Mouse (Mus musculus): Measurements from ENCODE around the gene Cyp2j7.
"Not testable (repeated sequence)": the region's sequence is repeated elsewhere in the genome, so short reads cannot be mapped to it uniquely, and the experiment has no call there.

Cyp2j7 gene

DNA sequence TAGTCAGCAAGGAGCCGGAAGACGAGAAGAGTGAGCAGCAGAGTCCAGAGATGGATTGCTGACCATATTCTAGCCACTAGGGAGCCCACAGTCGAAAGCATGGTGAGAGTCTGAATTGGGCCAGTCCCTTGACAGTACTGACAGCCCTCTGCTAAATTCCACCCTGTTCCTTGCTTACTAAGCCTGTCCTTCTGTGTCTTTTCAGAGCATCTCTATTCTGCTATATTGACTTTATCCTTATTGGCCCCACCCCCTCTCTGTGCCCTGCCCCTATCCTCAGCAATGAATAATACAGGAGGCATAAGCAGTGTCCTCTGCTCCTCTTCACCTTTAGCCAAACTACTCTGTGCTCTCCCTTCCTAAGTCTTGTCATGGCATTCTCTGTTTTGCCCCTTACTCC lies at the start of gene Cyp2j7:
Cyp2j7 (minus strand) TSS at position 101 of the 400 bp plus-strand sequence.
- DNase-seq (ENCODE audit: low spot score) = no peak

DNA sequence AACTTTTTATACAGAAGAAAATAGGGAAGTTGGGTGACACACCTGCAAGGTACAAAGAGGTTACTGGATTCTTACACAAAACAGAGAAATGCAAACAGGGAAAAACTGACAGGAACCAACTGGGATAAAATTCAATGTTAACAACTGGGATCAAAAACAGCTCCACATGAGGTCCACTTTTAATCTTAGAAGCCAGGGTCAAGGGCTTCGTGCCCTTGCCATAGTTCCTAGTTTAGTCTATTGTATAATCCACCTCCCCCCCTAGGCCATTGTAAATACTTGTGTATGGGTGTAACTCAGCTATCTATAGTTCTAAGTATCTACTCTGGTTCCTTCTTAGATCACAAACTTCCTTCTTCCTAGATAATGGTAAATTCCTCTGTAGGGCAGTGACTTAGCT lies 40.4 kb upstream of the Cyp2j7 start:
- not testable (repeated sequence) for DNase-seq (ENCODE audit: low spot score)

DNA sequence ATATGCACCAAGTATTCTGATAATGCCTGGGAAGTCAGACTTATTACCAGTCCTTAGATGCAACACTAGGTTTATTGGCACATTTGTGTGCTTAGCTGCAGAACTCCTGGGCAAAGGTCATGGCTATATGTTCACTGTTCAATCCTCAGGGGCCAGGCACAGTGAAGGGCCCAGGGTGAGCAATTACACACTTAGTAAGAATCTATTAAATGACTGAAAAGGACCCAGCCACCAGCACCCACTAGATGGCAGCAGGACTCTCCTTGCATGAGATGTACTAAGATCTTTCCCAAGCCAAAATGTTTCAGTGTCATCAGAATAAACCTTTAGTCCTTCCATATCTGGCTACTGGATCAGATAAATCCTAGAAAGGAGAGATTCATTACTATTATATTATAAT lies 37.4 kb upstream of the Cyp2j7 start:
- no peak for DNase-seq (ENCODE audit: low spot score)

DNA sequence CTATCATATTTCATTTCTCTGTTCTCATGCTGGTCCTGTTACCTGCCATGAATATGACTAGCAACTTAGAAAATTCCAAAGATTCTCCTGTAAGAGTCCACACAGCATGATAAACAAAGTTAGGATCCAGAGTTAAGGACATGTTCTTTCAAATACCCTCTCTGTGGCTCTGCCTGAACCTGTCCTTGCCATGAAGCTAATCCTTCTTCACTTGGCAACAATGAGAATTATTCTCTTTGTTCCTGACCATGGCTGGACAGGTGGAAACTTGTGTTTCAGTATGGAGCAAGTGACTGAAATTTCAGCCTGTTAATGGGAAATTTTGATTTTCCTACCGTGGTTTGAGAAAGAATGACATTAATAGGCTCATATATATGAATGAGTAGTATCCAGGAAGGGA lies 39.8 kb downstream of the Cyp2j7 start:
- no peak for DNase-seq (ENCODE audit: low spot score)

DNA sequence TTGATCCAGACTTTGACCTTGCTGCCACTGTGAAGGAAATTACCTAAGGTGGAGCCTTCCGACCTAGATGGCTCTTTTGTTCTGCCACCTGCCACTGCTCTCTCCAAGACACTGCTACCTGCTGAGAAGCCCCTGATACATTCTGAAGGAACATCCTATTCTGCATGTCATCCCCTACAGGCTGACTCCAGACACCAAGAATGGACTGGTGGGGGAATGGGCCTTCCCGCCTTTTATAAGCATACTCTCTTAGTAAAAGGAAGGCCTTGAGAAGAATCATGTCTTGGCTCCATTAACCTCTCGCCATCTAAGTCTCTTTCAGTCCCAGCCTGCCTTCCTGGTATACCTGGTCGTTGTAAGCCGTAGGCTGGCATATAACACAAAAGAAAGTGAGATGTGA lies 47.1 kb downstream of the Cyp2j7 start:
- DNase-seq (ENCODE audit: low spot score) = not testable (repeated sequence)

DNA sequence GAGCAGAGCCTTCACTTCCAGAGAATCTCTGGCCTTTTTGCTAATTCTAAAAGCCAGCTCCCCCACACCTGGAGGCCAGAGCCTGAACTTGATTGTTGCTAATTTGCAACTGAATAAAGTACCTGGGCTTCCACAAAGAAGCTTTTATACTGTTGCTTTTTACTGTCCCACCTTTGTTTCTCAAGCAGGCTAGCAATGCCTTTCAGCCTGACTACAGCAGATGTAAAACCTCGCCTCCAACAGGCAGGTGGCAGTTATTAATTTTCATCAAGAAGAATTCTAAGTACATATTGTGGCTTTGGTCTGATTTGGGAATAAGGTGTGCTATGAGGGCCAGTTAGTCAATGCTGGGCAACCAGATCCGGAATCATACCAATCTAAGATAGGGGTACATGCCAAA lies 47.8 kb downstream of the Cyp2j7 start:
- DNase-seq (ENCODE audit: low spot score) = not testable (repeated sequence)

DNA sequence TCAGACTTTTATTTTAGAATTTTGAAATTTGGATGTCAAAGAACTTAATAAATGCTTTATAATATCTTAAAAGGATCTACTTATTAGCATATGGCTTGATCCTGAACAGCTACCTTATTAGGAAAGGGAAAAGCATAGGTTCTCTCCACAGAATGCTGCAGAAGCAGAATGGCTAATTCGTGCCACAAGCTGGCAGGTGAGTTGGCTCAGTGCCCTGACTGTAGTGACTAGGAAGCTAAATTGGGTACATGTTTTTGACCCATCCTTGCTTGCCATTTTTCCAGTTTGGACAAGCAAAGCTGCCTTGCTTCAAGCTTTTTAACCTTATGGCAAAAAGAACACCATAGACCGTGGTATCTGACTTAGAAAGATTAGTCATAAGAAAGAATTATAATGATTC lies 48.3 kb downstream of the Cyp2j7 start:
- DNase-seq (ENCODE audit: low spot score) = not testable (repeated sequence)

DNA sequence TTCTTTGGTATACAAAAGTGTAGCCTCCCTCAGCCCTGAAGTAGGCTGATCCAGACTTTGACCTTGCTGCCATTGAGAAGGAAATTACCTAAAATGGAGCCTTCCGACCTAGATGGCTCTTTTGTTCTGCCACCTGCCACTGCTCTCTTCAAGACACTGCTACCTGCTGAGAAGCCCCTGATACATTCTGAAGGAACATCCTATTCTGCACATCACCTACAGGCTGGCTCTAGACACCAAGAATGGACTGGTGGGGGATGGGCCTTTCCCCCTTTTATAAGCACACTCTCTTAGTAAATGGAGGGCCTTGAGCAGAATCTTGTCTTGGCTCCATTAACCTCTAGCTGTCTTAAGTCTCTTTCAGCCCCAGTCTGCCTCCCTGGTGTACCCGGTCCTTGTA lies 51.7 kb downstream of the Cyp2j7 start:
- not testable (repeated sequence) for DNase-seq (ENCODE audit: low spot score)

DNA sequence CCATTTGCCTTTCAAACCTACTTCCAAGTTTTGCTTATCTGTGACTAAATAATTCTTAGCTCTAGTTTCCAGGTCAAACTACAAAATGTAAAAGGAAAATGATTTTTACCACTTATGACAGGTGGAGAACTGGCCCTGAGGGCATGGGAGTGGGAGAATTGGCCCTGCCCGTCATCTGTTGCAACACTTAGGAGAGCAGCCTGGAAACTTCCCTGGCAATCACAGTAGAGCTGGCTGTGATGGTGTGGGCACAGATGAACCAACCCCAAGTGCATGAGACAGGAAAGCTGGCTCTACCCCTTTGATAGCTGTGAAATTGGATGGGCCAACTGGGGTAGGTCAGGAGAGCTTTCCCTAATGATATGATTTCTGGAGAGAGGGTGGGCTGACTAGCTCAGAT lies 73.6 kb downstream of the Cyp2j7 start:
- no peak for DNase-seq (ENCODE audit: low spot score)

DNA sequence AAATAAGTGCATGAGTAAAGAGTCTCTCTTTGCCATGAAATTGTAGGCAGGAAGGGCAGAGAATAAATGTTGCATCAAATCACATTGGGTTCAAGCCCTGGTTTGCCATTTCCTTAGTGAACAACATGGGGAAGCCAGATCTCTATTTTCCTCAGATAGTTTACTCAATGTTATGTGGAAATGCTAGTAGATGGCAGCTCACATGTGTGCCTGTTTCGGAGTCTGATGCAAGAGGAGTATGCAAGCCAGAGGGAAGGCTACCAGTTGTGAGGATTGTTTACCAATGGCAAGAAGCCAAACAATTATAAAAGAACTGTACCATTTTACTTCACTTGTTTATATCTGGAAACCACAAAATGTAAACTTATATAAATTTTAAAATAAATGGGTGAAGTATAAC lies 74.9 kb downstream of the Cyp2j7 start:
- no peak for DNase-seq (ENCODE audit: low spot score)
